Mouse (Mus musculus): Measurements from ENCODE around the gene Creld1. TPM values are rescaled to one million over a fixed set of nuclear protein-coding genes. Genes with fewer than 3 reads are reported as not detected.

Creld1 gene
- total and polyA plus RNA-seq, 3 experiments, result 5.9 to 26.7 TPM; not detected in 1

GRCm38 (mm10) chr6:113477353-113477752 lies 5.7 kb upstream of the Creld1 start:
- Histone ChIP-seq H3K9ac (ENCODE audit: control insufficient read depth, low read depth, low read length, poor library complexity, severe bottlenecking) (no peak overlapping the region), H3K4me3 (ENCODE audit: control insufficient read depth in 1 of 2, insufficient read depth in 1 of 2, low read depth in 2 of 2, low read length in 2 of 2) (no peak overlapping the region), H3K36me3 (ENCODE audit: control insufficient read depth in 1 of 2, insufficient read depth in 2 of 2, low read length in 2 of 2) (no peaks in the 10 kb centered on the region; a peak in 1 of 4 replicates), H3K27ac (ENCODE audit: control insufficient read depth, low read depth, low read length) (no peak overlapping the region), H3K79me2 (ENCODE audit: control insufficient read depth, insufficient read depth, low read length, poor library complexity) (no peaks in the 10 kb centered on the region), H3K27me3 (ENCODE audit: control insufficient read depth in 1 of 2, insufficient read depth in 2 of 2, low read length in 2 of 2) (peaks cover 2 to 5% of the 10 kb centered on the region in 2 experiments; a peak in 1 of 4 replicates), H3K9me3 (replicated peaks; ENCODE audit: insufficient read depth, low read length) (no peaks in the 10 kb centered on the region), H3K4me1 (ENCODE audit: control insufficient read depth in 1 of 2, insufficient read depth in 2 of 2, low read length in 2 of 2) (peaks cover 4 to 8% of the 10 kb centered on the region in 2 experiments; a peak in 3 of 4 replicates)
- TF ChIP-seq POLR2AphosphoS2 (IDR thresholded peaks at IDR 0.05; ENCODE audit: low read length), result no peak
- no peak for DNase-seq (ENCODE audit: low read depth, low spot score)

GRCm38 (mm10) chr6:113478906-113479305 lies 4.2 kb upstream of the Creld1 start:
- DNase-seq (ENCODE audit: low read depth, low spot score), result no peak
- Histone ChIP-seq H3K36me3 (ENCODE audit: control insufficient read depth in 1 of 2, insufficient read depth in 2 of 2, low read length in 2 of 2) (no peaks in the 10 kb centered on the region), H3K4me1 (ENCODE audit: control insufficient read depth in 1 of 2, insufficient read depth in 2 of 2, low read length in 2 of 2) (peaks cover 0 to 3% of the 10 kb centered on the region in 2 experiments; a peak in 2 of 4 replicates), H3K79me2 (ENCODE audit: control insufficient read depth, insufficient read depth, low read length, poor library complexity) (0 out of 2 replicates have a peak, but pooled peaks cover 2% of the 10 kb centered on the region), H3K4me3 (ENCODE audit: control insufficient read depth in 1 of 2, insufficient read depth in 1 of 2, low read depth in 2 of 2, low read length in 2 of 2) (no peak overlapping the region), H3K27ac (ENCODE audit: control insufficient read depth, low read depth, low read length) (no peak overlapping the region), H3K27me3 (ENCODE audit: control insufficient read depth in 1 of 2, insufficient read depth in 2 of 2, low read length in 2 of 2) (peaks cover 2 to 5% of the 10 kb centered on the region in 2 experiments; a peak in 1 of 4 replicates), H3K9me3 (replicated peaks; ENCODE audit: insufficient read depth, low read length) (no peaks in the 10 kb centered on the region), H3K9ac (ENCODE audit: control insufficient read depth, low read depth, low read length, poor library complexity, severe bottlenecking) (no peak overlapping the region)
- no peak for TF ChIP-seq CHD2 (IDR thresholded peaks at IDR 0.05; ENCODE audit: low read length)
- no peak for TF ChIP-seq GABPA (IDR thresholded peaks at IDR 0.05; ENCODE audit: low read depth, low read length)
- TF ChIP-seq ZNF384 (IDR thresholded peaks at IDR 0.05; ENCODE audit: low read depth, low read length), result no peak
- TF ChIP-seq RAD21 (IDR thresholded peaks at IDR 0.05; ENCODE audit: low read depth, low read length), result no peak
- no peak for TF ChIP-seq NRF1 (IDR thresholded peaks at IDR 0.05; ENCODE audit: insufficient read depth, low read depth, low read length, poor library complexity, severe bottlenecking)
- TF ChIP-seq ELF1 (IDR thresholded peaks at IDR 0.05; ENCODE audit: low read depth, low read length), result no peak
- no peak for TF ChIP-seq MXI1 (IDR thresholded peaks at IDR 0.05; ENCODE audit: low read depth, low read length)
- no peak for TF ChIP-seq SIN3A (IDR thresholded peaks at IDR 0.05; ENCODE audit: low read length)
- no peak for TF ChIP-seq TCF12 (IDR thresholded peaks at IDR 0.05; ENCODE audit: low read depth, low read length)
- no peak for TF ChIP-seq JUND (IDR thresholded peaks at IDR 0.05; ENCODE audit: low read depth, low read length)
- TF ChIP-seq USF1 (IDR thresholded peaks at IDR 0.05; ENCODE audit: low read depth, low read length), result no peak

- no peak for TF ChIP-seq MXI1 (IDR thresholded peaks at IDR 0.05; ENCODE audit: low read depth, low read length)
- no peak for TF ChIP-seq CTCF (IDR thresholded peaks at IDR 0.05 in 2 of 3, conservative IDR thresholded peaks at IDR 0.05 in 1 of 3; ENCODE audit: control insufficient read depth in 1 of 3, insufficient read depth in 1 of 3, low read depth in 2 of 3, low read length in 3 of 3, poor library complexity in 1 of 3, severe bottlenecking in 1 of 3)
- TF ChIP-seq CHD2 (IDR thresholded peaks at IDR 0.05; ENCODE audit: low read length), result no peak
- no peak for TF ChIP-seq UBTF (IDR thresholded peaks at IDR 0.05; ENCODE audit: borderline replicate concordance, insufficient read depth, low read depth, low read length)
- TF ChIP-seq CHD1 (IDR thresholded peaks at IDR 0.05; ENCODE audit: low read depth, low read length), result no peak
- TF ChIP-seq USF2 (IDR thresholded peaks at IDR 0.05; ENCODE audit: borderline replicate concordance in 1 of 2, insufficient read depth in 1 of 2, low read depth in 1 of 2, low read length in 2 of 2), result no peak
- H3K9me3 ChIP-seq (replicated peaks; ENCODE audit: insufficient read depth, low read length), result no peaks in the 10 kb centered on the region
- H3K4me3 ChIP-seq (ENCODE audit: control insufficient read depth in 1 of 2, insufficient read depth in 1 of 2, low read depth in 2 of 2, low read length in 2 of 2), result no peak overlapping the region
- peaks cover 0 to 8% of the 10 kb centered on the region in 2 experiments; a peak in 1 of 4 replicates for H3K4me1 ChIP-seq (ENCODE audit: control insufficient read depth in 1 of 2, insufficient read depth in 2 of 2, low read length in 2 of 2)
- no peak overlapping the region for H3K27ac ChIP-seq (ENCODE audit: control insufficient read depth, low read depth, low read length)
- H3K79me2 ChIP-seq (ENCODE audit: control insufficient read depth, insufficient read depth, low read length, poor library complexity), result 0 out of 2 replicates have a peak, but pooled peaks cover 2% of the 10 kb centered on the region
- no peak for DNase-seq (ENCODE audit: low read depth, low spot score)
- H3K9ac ChIP-seq (ENCODE audit: control insufficient read depth, low read depth, low read length, poor library complexity, severe bottlenecking), result no peak overlapping the region
- peaks cover 2 to 4% of the 10 kb centered on the region in 2 experiments; a peak in 1 of 4 replicates for H3K27me3 ChIP-seq (ENCODE audit: control insufficient read depth in 1 of 2, insufficient read depth in 2 of 2, low read length in 2 of 2)
- 0 out of 4 replicates have a peak, but pooled peaks cover 0 to 5% of the 10 kb centered on the region in 2 experiments for H3K36me3 ChIP-seq (ENCODE audit: control insufficient read depth in 1 of 2, insufficient read depth in 2 of 2, low read length in 2 of 2)
Measured at GRCm38 (mm10) chr6:113480555-113481373, 2.3 kb upstream of the Creld1 start.
